Mouse (Mus musculus) granulocyte monocyte progenitor cell, adult 5-6 weeks (primary cell): ENCODE data around the gene H1f0. TPM values are rescaled to one million over a fixed set of nuclear protein-coding genes. Genes with fewer than 3 reads are reported as not detected.

Source experiments
- ATAC-seq: replicated peaks from 2 replicates; pipeline ENCODE4 v1.8.0; 2016; ENCODE audit warnings: mild to moderate bottlenecking, moderate TSS enrichment, inconsistent platforms; ENCODE audit not compliant: poor library complexity, severe bottlenecking
- total RNA-seq, 2 experiments: library from RNA; stranded (forward) in 1 of 2; stranded (reverse) in 1 of 2; fragments of 200-712, 200-1000 nt in 1 of 2; fragments of >200 nt in 1 of 2; fragmentation: Nextera tagmentation in 1 of 2; gene quantifications; 2 replicates each; pipeline ENCODE4 v1.2.3; 2014 to 2017

The H1f0 gene
- total RNA-seq, 2 experiments from 2014 or later = 10.6 to 24.4 TPM

DNA sequence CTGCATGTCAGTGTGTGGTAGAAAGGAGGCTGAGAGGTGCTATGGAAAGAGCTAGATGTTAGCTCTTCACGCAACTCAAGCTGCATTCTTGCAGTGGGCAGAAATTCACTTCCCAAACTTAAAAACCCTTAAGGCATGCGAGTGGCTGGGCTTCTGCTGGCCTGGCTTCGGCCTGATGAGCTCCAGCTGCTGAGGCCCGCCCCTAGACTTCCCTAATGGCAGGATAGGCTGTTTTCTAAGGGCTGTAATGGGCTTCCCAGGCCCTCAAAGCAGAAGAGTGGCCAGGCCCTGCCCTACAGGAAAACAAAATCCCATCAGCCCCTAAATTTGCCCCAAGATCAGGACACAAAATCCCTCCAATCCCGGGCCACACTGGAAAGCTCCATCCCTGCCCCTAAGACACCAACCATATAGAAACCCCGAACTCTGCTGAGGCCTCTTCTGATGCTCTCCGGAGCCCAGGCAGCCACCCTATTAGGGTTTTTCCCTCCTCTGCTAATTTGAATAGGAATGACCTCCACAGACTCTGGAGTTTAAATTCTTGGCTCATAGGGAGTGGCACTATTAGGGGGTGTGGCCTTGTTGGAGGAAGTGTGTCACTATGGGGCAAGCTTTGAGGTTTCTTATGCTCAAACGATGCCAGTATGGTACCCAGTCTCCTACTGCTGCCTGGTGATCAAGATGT, 37.0 kb downstream of the H1f0 start:
- ATAC-seq = no peak

GRCm38 (mm10) chr15:79066276-79066675, 38.0 kb downstream of the H1f0 start:
- no peak for ATAC-seq

DNA sequence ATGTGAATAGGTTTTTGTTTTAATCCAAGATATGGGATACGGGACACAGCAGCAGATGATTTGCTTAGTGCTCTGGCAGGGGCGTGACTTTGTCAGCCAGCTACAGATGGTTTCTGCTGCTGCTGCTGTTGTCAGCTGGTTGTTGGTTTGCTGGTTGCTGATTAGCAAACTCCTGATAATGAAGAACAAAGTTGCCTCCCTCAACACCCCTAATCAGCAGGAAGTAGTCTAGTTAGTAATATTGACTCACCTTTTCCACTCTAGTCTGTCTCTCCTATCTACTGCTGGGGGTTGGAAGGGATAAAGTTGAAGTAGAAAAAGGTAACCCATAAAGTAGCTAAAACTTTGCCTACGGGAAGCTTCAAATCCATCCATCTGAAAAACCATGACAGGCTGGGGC, 39.4 kb downstream of the H1f0 start:
- no peak for ATAC-seq

DNA sequence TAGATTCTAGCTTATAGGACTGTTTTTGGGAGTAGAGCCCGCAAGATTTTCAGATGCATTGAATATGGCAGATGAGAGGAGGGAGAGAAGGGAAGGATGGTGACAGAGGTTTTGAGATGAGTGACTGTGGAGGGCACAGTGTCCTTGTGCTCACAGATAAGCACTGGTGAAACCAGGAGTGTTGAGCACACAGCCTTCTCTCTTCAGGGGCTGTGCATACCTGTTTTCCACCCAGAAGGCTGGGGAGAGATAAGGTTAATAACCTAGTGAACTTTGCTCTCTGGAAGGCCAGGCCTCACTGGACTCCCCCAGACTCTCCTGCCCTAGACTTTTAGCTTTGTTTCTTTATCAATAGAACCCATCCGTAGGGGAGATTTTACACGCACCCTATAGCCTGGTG, 40.2 kb downstream of the H1f0 start:
- no peak for ATAC-seq

DNA sequence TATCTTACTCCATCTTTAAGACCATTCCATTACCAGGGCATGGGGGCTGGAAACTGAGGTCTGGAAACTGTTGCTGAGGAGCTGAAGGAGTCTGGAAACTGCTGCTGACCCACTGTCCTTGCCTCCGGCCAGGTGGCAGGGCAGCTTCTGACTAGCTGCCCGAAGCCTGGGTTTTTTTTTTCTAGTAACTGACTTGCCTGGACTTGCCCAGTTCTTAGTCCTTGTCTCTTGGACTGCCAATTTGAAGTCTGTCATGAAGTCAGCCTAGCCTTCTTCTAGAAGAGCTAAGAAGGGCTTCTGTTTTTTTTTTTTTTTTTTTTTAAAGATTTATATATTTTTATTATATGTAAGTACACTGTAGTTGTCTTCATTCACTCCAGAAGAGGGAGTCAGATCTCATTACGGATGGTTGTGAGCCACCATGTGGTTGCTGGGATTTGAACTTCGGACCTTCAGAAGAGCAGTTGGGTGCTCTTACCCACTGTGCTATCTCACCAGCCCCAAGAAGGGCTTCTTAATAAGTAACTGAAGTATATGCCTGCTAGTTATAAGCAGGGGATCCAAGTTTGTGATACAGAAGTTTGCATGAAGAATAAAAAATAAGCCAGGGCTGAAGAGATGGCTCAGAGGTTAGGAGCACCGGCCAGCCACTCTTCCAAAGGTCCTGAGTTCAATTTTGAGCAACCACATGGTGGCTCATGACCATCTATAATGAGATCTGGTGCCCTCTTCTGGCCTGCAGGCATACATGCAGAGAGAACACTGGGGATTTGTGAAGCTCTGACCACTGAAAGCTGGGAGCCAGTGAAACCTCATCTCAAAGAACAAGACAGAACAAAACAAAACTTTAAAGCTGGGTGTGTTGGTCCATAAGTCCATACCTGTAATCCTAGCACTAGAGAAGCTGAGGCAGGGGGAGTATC, 43.1 kb downstream of the H1f0 start:
- no peak for ATAC-seq

DNA sequence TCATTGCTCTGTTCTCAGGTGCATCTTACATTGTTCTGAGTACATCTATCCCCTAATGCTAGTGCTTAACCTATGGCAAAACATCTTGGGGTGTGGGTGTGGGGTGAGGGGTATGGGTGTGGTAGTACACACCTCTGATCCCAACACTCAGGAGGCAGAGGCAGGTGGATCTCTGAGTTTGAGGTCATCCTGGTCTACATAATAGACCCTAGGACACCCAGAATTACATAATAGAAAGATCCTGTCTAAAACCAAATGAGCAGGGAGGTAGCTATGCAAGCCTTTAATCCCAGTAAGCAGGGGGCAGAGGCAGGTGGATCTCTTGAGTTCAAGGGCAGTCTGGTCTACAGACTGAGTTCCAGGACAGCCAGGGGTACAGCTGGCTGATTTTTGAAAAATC, 45.5 kb downstream of the H1f0 start:
- ATAC-seq = no peak

- ATAC-seq = no peak
Measured at GRCm38 (mm10) chr15:79074446-79074845, 46.2 kb downstream of the H1f0 start.

DNA sequence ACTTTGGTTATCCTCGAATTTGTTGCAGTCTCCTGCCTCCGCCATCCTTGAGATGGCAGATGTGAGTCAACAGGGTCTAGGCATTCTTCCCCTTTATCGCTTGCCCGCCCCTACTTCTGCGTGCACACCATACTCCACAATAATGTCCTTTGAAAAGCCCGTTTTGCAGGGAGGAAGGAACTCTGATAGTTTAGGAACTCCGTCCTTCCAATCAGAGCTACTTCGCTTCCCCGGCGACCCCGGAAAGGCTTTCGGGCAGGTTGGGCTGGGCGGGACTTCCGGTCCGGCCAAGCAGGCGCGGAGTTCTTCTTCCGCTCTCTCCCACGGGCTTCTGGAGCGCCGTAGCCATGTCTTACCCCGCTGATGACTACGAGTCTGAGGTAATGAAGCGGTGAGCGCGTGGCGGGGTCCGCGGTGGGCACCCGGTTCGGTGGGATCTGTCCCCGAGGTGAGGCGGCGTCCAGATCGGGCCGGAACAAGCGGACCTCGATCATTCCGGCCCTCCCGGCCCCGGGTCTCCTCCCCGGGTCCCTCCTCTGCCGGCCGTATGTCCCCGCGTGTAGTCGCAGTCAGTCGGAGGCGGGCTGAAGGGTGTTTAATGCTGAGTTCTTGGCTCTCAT, 46.8 kb downstream of the H1f0 start, which contains the start of gene Eif3l:
Gene Eif3l (plus strand): TSS at position 267 of the 620 bp plus-strand sequence.
- peak; percentile 94 for ATAC-seq

- no peak for ATAC-seq
Measured at GRCm38 (mm10) chr15:79075658-79076365, 47.6 kb downstream of the H1f0 start.

DNA sequence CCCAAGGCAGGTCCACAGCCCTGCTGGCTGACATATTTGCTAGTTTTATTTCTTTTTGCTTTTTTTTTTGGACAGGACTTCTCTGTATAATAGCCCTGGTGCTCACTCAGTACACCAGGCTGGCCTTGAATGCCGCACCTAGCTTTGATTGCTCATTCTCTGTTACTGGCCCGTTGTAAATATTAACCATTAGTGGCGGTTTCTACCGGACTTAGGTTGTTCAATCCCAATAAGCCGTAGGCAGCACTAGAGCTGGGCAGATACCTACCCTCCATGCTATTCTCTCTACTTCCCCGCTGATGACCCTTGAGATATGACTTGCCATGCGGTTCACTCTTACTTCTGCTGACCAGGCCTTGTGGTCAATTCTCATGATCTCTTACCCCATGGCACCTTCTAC, 51.3 kb downstream of the H1f0 start:
- no peak for ATAC-seq

Other genes with a start within 250 kb of the H1f0 start
- gene Card10, start 225.4 kb upstream of the H1f0 start, total RNA-seq (2014; fragmentation: Nextera tagmentation) = not detected in 2 replicates
- 0.22 TPM in 1 of 2 replicates, not detected in the other for gene Card10, start 225.4 kb upstream of the H1f0 start, total RNA-seq (2017)
- not detected in 2 replicates for gene Cdc42ep1, start 185.8 kb upstream of the H1f0 start, total RNA-seq (2014; fragmentation: Nextera tagmentation)
- gene Cdc42ep1, start 185.8 kb upstream of the H1f0 start, total RNA-seq (2017) = not detected in 2 replicates
- not detected in 2 replicates for gene Lgals2, start 172.9 kb upstream of the H1f0 start, total RNA-seq (2014; fragmentation: Nextera tagmentation)
- not detected in 2 replicates for gene Lgals2, start 172.9 kb upstream of the H1f0 start, total RNA-seq (2017)
- gene Gga1, start 151.3 kb upstream of the H1f0 start, total RNA-seq (2014; fragmentation: Nextera tagmentation) = 46.3 and 48.6 TPM in 2 replicates
- 13.9 and 17.6 TPM in 2 replicates for gene Gga1, start 151.3 kb upstream of the H1f0 start, total RNA-seq (2017)
- gene Gm49510, start 128.8 kb upstream of the H1f0 start, total RNA-seq (2014; fragmentation: Nextera tagmentation) = not detected in 2 replicates
- 1.1 TPM in 1 of 2 replicates, not detected in the other for gene Gm49510, start 128.8 kb upstream of the H1f0 start, total RNA-seq (2017)
- 58.0 and 70.8 TPM in 2 replicates for gene Sh3bp1, start 128.7 kb upstream of the H1f0 start, total RNA-seq (2014; fragmentation: Nextera tagmentation)
- gene Sh3bp1, start 128.7 kb upstream of the H1f0 start, total RNA-seq (2017) = 19.3 and 29.4 TPM in 2 replicates
- 10.6 and 19.8 TPM in 2 replicates for gene Pdxp, start 114.5 kb upstream of the H1f0 start, total RNA-seq (2014; fragmentation: Nextera tagmentation)
- gene Pdxp, start 114.5 kb upstream of the H1f0 start, total RNA-seq (2017) = 4.0 and 6.4 TPM in 2 replicates
- 677 and 745 TPM in 2 replicates for gene Lgals1, start 101.7 kb upstream of the H1f0 start, total RNA-seq (2014; fragmentation: Nextera tagmentation)
- 746 and 991 TPM in 2 replicates for gene Lgals1, start 101.7 kb upstream of the H1f0 start, total RNA-seq (2017)
- gene Nol12, start 93.5 kb upstream of the H1f0 start, total RNA-seq (2014; fragmentation: Nextera tagmentation) = 34.4 and 60.8 TPM in 2 replicates
- gene Nol12, start 93.5 kb upstream of the H1f0 start, total RNA-seq (2017) = 20.1 and 30.7 TPM in 2 replicates
- 44.7 and 55.4 TPM in 2 replicates for gene Triobp, start 80.7 kb upstream of the H1f0 start, total RNA-seq (2014; fragmentation: Nextera tagmentation)
- gene Triobp, start 80.7 kb upstream of the H1f0 start, total RNA-seq (2017) = 20.6 and 32.3 TPM in 2 replicates
- gene Galr3, start 13.4 kb downstream of the H1f0 start, total RNA-seq (2014; fragmentation: Nextera tagmentation) = 0.73 TPM in 1 of 2 replicates, not detected in the other
- 0.65 and 2.1 TPM in 2 replicates for gene Galr3, start 13.4 kb downstream of the H1f0 start, total RNA-seq (2017)
- gene Ankrd54, start 34.4 kb downstream of the H1f0 start, total RNA-seq (2014; fragmentation: Nextera tagmentation) = 14.5 and 21.9 TPM in 2 replicates
- 14.0 and 20.8 TPM in 2 replicates for gene Ankrd54, start 34.4 kb downstream of the H1f0 start, total RNA-seq (2017)
- gene Eif3l, start 46.7 kb downstream of the H1f0 start, total RNA-seq (2014; fragmentation: Nextera tagmentation) = 228 and 235 TPM in 2 replicates
- gene Eif3l, start 46.7 kb downstream of the H1f0 start, total RNA-seq (2017) = 310 and 312 TPM in 2 replicates
- 7.6 and 13.5 TPM in 2 replicates for gene Micall1, start 80.4 kb downstream of the H1f0 start, total RNA-seq (2014; fragmentation: Nextera tagmentation)
- 4.1 and 7.1 TPM in 2 replicates for gene Micall1, start 80.4 kb downstream of the H1f0 start, total RNA-seq (2017)
- 60.5 and 134 TPM in 2 replicates for gene Polr2f, start 112.6 kb downstream of the H1f0 start, total RNA-seq (2014; fragmentation: Nextera tagmentation)
- 91.1 and 113 TPM in 2 replicates for gene Polr2f, start 112.6 kb downstream of the H1f0 start, total RNA-seq (2017)
- gene 1700088E04Rik, start 112.8 kb downstream of the H1f0 start, total RNA-seq (2014; fragmentation: Nextera tagmentation) = not detected in 2 replicates
- not detected in 2 replicates for gene 1700088E04Rik, start 112.8 kb downstream of the H1f0 start, total RNA-seq (2017)
- not detected in 2 replicates for gene Sox10, start 136.8 kb downstream of the H1f0 start, total RNA-seq (2014; fragmentation: Nextera tagmentation)
- not detected in 2 replicates for gene Sox10, start 136.8 kb downstream of the H1f0 start, total RNA-seq (2017)
- 7.8 and 11.3 TPM in 2 replicates for gene Pick1, start 200.7 kb downstream of the H1f0 start, total RNA-seq (2014; fragmentation: Nextera tagmentation)
- 5.3 and 8.4 TPM in 2 replicates for gene Pick1, start 200.7 kb downstream of the H1f0 start, total RNA-seq (2017)
- 0.83 TPM in 1 of 2 replicates, not detected in the other for gene Gm49486, start 200.9 kb downstream of the H1f0 start, total RNA-seq (2014; fragmentation: Nextera tagmentation)
- gene Gm49486, start 200.9 kb downstream of the H1f0 start, total RNA-seq (2017) = 0.52 TPM in 1 of 2 replicates, not detected in the other
- gene Slc16a8, start 226.3 kb downstream of the H1f0 start, total RNA-seq (2014; fragmentation: Nextera tagmentation) = not detected in 2 replicates
- not detected in 2 replicates for gene Slc16a8, start 226.3 kb downstream of the H1f0 start, total RNA-seq (2017)